15 mouse cellular contexts compared by ENCODE assay signal in the genomic region with DNA sequence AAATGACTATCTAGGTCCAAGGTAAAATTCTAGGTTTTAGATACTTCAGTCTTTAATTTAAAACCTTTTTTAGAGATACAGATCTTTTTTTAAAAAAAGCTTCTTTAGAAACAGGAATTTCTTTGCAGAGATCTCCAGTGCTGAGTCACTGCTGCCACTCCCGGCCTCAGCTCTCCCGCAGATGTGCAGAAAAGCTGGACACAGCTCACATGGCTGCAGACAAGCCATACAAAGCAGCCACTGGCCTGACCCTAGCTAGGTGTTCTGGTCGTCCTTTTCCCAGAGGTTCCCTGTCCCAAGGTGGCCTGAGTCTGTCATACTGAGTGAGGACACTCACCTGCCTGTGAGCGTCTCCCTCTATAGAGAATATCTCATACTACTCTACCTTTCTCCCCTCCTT.
"Had no signal": no experiment of that assay in that cellular context is flagged by ENCODE, and none has a peak within 500 bp of the region (broad histone marks: within the 10 kb centered on the region; RNA-seq: fewer than 3 reads in every experiment).

No protein-coding gene starts in this region.

- H3K9ac ChIP-seq: liver, embryonic 13.5 days; liver, postnatal 0 days; lung, embryonic 15.5 days; midbrain, embryonic 12.5 days; stomach, embryonic 15.5 days had no signal

- ATAC-seq: liver, postnatal 0 days; midbrain, embryonic 16.5 days had no signal

- H3K27me3 ChIP-seq: liver, embryonic 13.5 days; lung, embryonic 15.5 days; midbrain, embryonic 12.5 days; stomach, embryonic 15.5 days had no signal

- DNase-seq: kidney, postnatal 10 days; kidney, postnatal 4 days; liver, embryonic 13.5 days; liver, postnatal 0 days; lung, postnatal 14 days; right cerebral cortex, postnatal 14 days; thymus, adult 2 months; thymus, postnatal 25 days had no signal

- H3K4me3 ChIP-seq: layer of hippocampus, adult 2 months; limb, embryonic 10.5 days; liver, embryonic 13.5 days; lung, embryonic 15.5 days; midbrain, embryonic 12.5 days; stomach, embryonic 15.5 days had no signal

- H3K4me2 ChIP-seq: liver, embryonic 13.5 days; lung, embryonic 15.5 days; midbrain, embryonic 12.5 days; stomach, embryonic 15.5 days had no signal

- H3K4me1 ChIP-seq: liver, embryonic 13.5 days; lung, embryonic 15.5 days; stomach, embryonic 15.5 days had no signal

- H3K27ac ChIP-seq: layer of hippocampus, adult 2 months; limb, embryonic 10.5 days; liver, embryonic 13.5 days; lung, embryonic 15.5 days; macrophage; midbrain, embryonic 12.5 days; stomach, embryonic 15.5 days had no signal

- H3K9me3 ChIP-seq: limb, embryonic 10.5 days; liver, embryonic 13.5 days; lung, embryonic 15.5 days; midbrain, embryonic 12.5 days; stomach, embryonic 15.5 days had no signal
